Mouse (Mus musculus) C2C12 (cell line): ENCODE measurements around the gene Mettl8.

Experiments
- CTCF ChIP-seq: IDR thresholded peaks from one replicate; pipeline ENCODE4 v1.5.1; 2011; ENCODE audit not compliant: control insufficient read depth, insufficient read depth, insufficient read length
- FOSL1 ChIP-seq: IDR thresholded peaks from one replicate; pipeline ENCODE4 v1.8.0; 2011; ENCODE audit warnings: mild to moderate bottlenecking, low read length; ENCODE audit not compliant: poor library complexity, insufficient read depth, severe bottlenecking
- MAX ChIP-seq: IDR thresholded peaks from one replicate; pipeline ENCODE4 v1.6.1; 2011; ENCODE audit warnings: mild to moderate bottlenecking, control low read depth
- MYOD1 ChIP-seq: IDR thresholded peaks from one replicate; pipeline ENCODE4 v1.6.1; 2011; ENCODE audit warnings: low read depth; ENCODE audit not compliant: control insufficient read depth, insufficient read length
- MYOG ChIP-seq: IDR thresholded peaks from one replicate; pipeline ENCODE4 v1.6.1; 2011; ENCODE audit not compliant: control insufficient read depth, insufficient read length; ENCODE audit errors: extremely low read depth
- USF1 ChIP-seq: IDR thresholded peaks from one replicate; pipeline ENCODE4 v1.6.1; 2011; ENCODE audit warnings: low read depth, mild to moderate bottlenecking, control low read depth, moderate library complexity

GRCm38 (mm10) chr2:70968305-70968704, 87.1 kb downstream of the Mettl8 start:
- TF ChIP-seq CTCF (no peak), MAX (no peak), USF1 (no peak), MYOD1 (no peak), MYOG (no peak), FOSL1 (no peak)
